Mouse (Mus musculus) embryonic facial prominence, embryonic 11.5 days (tissue): ENCODE results near the gene Rec114. TPM values are rescaled to one million over a fixed set of nuclear protein-coding genes. Genes with fewer than 3 reads are reported as not detected.

ENCODE experiments used
- ATAC-seq: fragments of 200-750 bp; cut with Nextera tagmentation; replicated peaks from 2 replicates; pipeline ENCODE4 v1.8.0; 2017; ENCODE audit warnings: low read depth; ENCODE audit not compliant: insufficient number of reproducible peaks, low FRiP score, low TSS enrichment
- DNase-seq: peaks from one replicate; pipeline ENCODE4 v3.0.0-alpha.2; 2015; ENCODE audit warnings: low spot score
- H3K27ac ChIP-seq: fragments of 300-500 bp; sonication (generic); replicated peaks from 2 replicates; pipeline ENCODE4 v1.5.1; 2014; ENCODE audit warnings: mild to moderate bottlenecking, low read depth, low read length, control low read depth
- H3K27me3 ChIP-seq: fragments of 300-500 bp; sonication (generic); 2 replicates; pipeline ENCODE4 v1.6.1; 2014; ENCODE audit warnings: mild to moderate bottlenecking, low read length, moderate library complexity, mixed read lengths; ENCODE audit not compliant: control insufficient read depth, insufficient read depth
- H3K36me3 ChIP-seq: fragments of 300-500 bp; sonication (generic); replicated peaks from 2 replicates; pipeline ENCODE4 v1.6.1; 2014; ENCODE audit warnings: low read depth, mild to moderate bottlenecking, low read length, moderate library complexity, mixed read lengths; ENCODE audit not compliant: control insufficient read depth, insufficient read depth
- H3K4me1 ChIP-seq: fragments of 300-500 bp; sonication (generic); 2 replicates; pipeline ENCODE4 v1.6.1; 2014; ENCODE audit warnings: low read length, mixed read lengths; ENCODE audit not compliant: control insufficient read depth, insufficient read depth
- H3K4me2 ChIP-seq: fragments of 300-500 bp; sonication (generic); 2 replicates; pipeline ENCODE4 v1.6.1; 2014; ENCODE audit warnings: low read depth, mild to moderate bottlenecking, control low read depth, low read length, moderate library complexity
- H3K4me3 ChIP-seq: fragments of 300-500 bp; sonication (generic); 2 replicates; pipeline ENCODE4 v1.5.1; 2014; ENCODE audit warnings: low read depth, low read length, control low read depth
- H3K9ac ChIP-seq: fragments of 300-500 bp; sonication (generic); replicated peaks from 2 replicates; pipeline ENCODE4 v1.6.1; 2014; ENCODE audit warnings: mild to moderate bottlenecking, control low read depth, low read length
- H3K9me3 ChIP-seq: fragments of 300-500 bp; sonication (generic); replicated peaks from 2 replicates; pipeline ENCODE4 v1.6.1; 2016; ENCODE audit warnings: mild to moderate bottlenecking, low read length, inconsistent platforms, mixed read lengths; ENCODE audit not compliant: control insufficient read depth
- WGBS: fragments of 180-500 bp; shearing (Covaris S2); extraction: QIAGEN DNeasy Blood & Tissue Kit; methylation state at CpG from one replicate; pipeline ENCODE4 v1.1.7; 2014; 5-methylcytosine and 5-hydroxymethylcytosine counted together
- polyA plus RNA-seq: library from polyadenylated mRNA; unstranded; fragments of >200 nt; fragmentation: Nextera tagmentation; extraction: Ambion mirVana; gene quantifications from 2 replicates; pipeline ENCODE4 v1.2.1, GENCODE M21; 2014

Rec114 gene
- polyA plus RNA-seq, 1 experiment from 2014 or later, result 1.9 TPM

DNA sequence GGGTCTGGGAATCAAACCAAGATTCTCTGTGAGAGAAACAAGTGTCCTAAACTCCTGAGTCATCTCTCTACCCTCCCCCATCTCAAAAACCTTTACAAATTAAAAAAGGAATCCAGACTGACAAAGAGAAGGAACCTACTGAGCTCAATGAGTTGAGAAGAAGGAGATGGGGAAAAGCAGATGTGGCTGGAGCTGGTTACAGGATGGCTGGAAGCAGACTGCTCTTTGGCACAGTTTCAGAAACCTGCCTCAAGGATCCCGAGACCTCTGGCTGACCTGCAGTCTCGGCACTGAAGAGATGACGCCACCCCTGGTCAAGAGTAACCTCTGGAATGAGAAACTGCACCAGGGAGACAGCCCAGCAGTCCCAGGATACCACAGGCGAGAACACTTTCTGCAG is 71.3 kb downstream of the Rec114 start:
- WGBS, result 55% methylated on average over 4 of the region's 4 CpGs
- Histone ChIP-seq H3K36me3 (no peaks in the 10 kb centered on the region), H3K4me1 (no peaks in the 10 kb centered on the region), H3K9me3 (no peaks in the 10 kb centered on the region), H3K9ac (no peak overlapping the region), H3K4me3 (no peak overlapping the region), H3K27me3 (no peaks in the 10 kb centered on the region), H3K27ac (no peak overlapping the region), H3K4me2 (no peak overlapping the region)
- ATAC-seq, result no peak
- no peak for DNase-seq

DNA sequence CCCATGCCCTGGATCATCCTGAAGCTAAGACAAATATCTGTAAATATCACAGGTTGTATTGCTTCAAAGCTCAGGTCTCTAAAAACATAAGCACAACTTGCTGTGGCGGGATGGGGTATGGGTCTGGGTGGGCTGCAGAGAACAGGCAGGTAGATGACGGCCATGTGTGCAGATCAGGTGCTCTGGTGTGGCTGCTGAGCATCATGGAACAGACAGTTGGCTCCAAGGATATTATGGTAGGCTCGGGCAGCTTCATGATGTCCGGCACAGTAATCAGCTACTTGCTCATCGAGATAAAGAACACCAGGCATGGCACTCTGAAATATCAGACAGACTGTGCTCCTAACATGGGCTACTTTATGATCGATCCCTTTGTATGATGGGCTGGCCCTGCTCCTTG is 73.9 kb downstream of the Rec114 start:
- DNase-seq (no peak), ATAC-seq (no peak)
- H3K27ac ChIP-seq, result no peak overlapping the region
- H3K4me3 ChIP-seq, result no peak overlapping the region
- H3K9ac ChIP-seq, result no peak overlapping the region
- H3K4me2 ChIP-seq, result no peak overlapping the region
- 86% methylated on average over 6 of the region's 6 CpGs for WGBS
- no peaks in the 10 kb centered on the region for H3K27me3 ChIP-seq
- H3K4me1 ChIP-seq, result no peaks in the 10 kb centered on the region
- no peaks in the 10 kb centered on the region; the same call in 1 of the 2 replicates for H3K36me3 ChIP-seq
- no peaks in the 10 kb centered on the region for H3K9me3 ChIP-seq

- H3K4me1 ChIP-seq, result no peaks in the 10 kb centered on the region
- H3K27ac ChIP-seq, result no peak overlapping the region
- ATAC-seq (no peak), DNase-seq (peak; percentile 2)
- H3K27me3 ChIP-seq, result no peaks in the 10 kb centered on the region
- WGBS, result 73% methylated on average over 3 of the region's 3 CpGs
- H3K4me2 ChIP-seq, result no peak overlapping the region
- no peaks in the 10 kb centered on the region; the same call in 1 of the 2 replicates for H3K36me3 ChIP-seq
- no peak overlapping the region for H3K9ac ChIP-seq
- no peaks in the 10 kb centered on the region for H3K9me3 ChIP-seq
- H3K4me3 ChIP-seq, result no peak overlapping the region
Observed at GRCm38 (mm10) chr9:58669071-58669470, 74.7 kb downstream of the Rec114 start.

DNA sequence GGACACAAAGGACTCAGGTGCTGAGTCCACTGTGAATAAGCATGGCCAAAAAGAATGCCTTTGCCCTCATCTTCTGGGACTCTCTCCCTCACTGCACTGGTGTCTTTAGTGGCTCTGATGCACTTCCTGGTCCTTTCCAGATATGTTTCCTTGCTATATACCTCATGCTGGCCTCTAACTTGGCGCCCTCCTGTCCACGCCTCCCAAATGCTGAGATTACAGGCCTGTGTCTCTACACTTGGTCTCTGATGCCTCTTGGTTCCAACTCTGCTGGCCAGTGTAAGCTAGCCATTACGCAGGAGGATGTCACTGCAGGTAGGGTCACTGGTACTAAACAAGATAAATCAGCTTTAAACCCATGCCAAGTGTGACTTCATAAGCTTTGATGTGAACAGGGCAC is 75.6 kb downstream of the Rec114 start:
- no peaks in the 10 kb centered on the region for H3K27me3 ChIP-seq
- DNase-seq (no peak), ATAC-seq (no peak)
- no peak overlapping the region for H3K4me2 ChIP-seq
- H3K27ac ChIP-seq, result no peak overlapping the region
- no peak overlapping the region for H3K4me3 ChIP-seq
- no peaks in the 10 kb centered on the region for H3K9me3 ChIP-seq
- WGBS, result 93% methylated on average over 3 of the region's 3 CpGs
- H3K4me1 ChIP-seq, result no peaks in the 10 kb centered on the region
- no peaks in the 10 kb centered on the region; the same call in 1 of the 2 replicates for H3K36me3 ChIP-seq
- no peak overlapping the region for H3K9ac ChIP-seq

DNA sequence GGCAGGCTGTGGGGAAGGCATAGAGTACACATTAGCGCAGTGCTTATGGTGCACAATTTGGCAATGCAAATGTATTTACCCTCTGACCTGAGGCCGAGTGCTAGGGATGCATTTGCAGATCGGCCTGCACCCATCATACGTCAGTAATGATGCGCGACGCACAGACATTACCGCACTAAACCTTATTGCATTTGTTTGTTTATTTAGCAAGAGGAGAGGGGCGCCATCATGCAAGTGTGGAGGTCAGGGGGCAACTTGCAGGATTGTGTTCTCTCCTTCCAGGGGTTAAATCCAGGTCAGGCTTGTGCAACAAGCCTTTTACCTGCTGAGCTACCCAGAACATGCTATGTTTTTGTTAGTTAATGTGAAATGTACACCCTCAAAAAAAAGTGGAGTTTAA is 76.5 kb downstream of the Rec114 start:
- Histone ChIP-seq H3K4me2 (no peak overlapping the region), H3K9me3 (no peaks in the 10 kb centered on the region), H3K4me1 (no peaks in the 10 kb centered on the region), H3K27ac (no peak overlapping the region), H3K27me3 (no peaks in the 10 kb centered on the region), H3K9ac (no peak overlapping the region), H3K36me3 (no peaks in the 10 kb centered on the region; the same call in 1 of the 2 replicates), H3K4me3 (no peak overlapping the region)
- WGBS, result 27% methylated on average over 9 of the region's 9 CpGs
- DNase-seq, result no peak
- no peak for ATAC-seq

DNA sequence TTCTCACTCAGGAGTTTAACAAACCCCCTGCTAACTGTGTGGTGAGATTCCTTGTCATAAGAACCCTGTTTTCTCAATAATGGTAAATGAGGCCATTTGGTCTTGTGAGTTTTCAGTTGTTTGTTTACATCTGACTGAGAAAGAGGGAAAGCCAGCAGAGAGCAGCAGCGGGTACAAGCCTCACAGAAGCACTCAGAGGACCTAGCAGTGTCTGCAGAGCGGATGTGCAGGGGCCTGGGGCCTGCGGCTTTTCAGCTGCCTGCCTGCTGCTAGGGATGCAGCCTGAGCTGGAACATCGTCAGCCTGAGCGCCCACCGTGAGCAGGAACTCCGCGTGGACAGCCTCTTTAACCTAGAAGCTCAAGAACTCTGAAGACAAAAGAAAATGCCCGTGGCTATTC is 77.6 kb downstream of the Rec114 start:
- DNase-seq, result no peak

GRCm38 (mm10) chr9:58665492-58665891 is 78.3 kb downstream of the Rec114 start:
- WGBS, result 91% methylated on average over 9 of the region's 9 CpGs
- no peak overlapping the region for H3K9ac ChIP-seq
- no peaks in the 10 kb centered on the region; the same call in 1 of the 2 replicates for H3K36me3 ChIP-seq
- no peak for ATAC-seq
- H3K4me1 ChIP-seq, result no peaks in the 10 kb centered on the region
- no peak overlapping the region for H3K4me3 ChIP-seq
- DNase-seq, result no peak
- H3K27ac ChIP-seq, result no peak overlapping the region
- H3K27me3 ChIP-seq, result no peaks in the 10 kb centered on the region
- H3K4me2 ChIP-seq, result no peak overlapping the region
- H3K9me3 ChIP-seq, result no peaks in the 10 kb centered on the region

More for the DNA sequence above, 77.6 kb downstream of the Rec114 start:
- WGBS, result 41% methylated on average over 9 of the region's 9 CpGs
- H3K27me3 ChIP-seq, result no peaks in the 10 kb centered on the region
- no peak overlapping the region for H3K4me2 ChIP-seq
- H3K27ac ChIP-seq, result no peak overlapping the region
- H3K36me3 ChIP-seq, result no peaks in the 10 kb centered on the region; the same call in 1 of the 2 replicates
- ATAC-seq, result no peak
- no peak overlapping the region for H3K4me3 ChIP-seq
- no peaks in the 10 kb centered on the region for H3K9me3 ChIP-seq
- no peaks in the 10 kb centered on the region for H3K4me1 ChIP-seq
- no peak overlapping the region; the same call in 1 of the 2 replicates for H3K9ac ChIP-seq

- WGBS, result 85% methylated on average over 3 of the region's 3 CpGs
- H3K9me3 ChIP-seq, result no peaks in the 10 kb centered on the region
- no peaks in the 10 kb centered on the region for H3K4me1 ChIP-seq
- no peak overlapping the region for H3K27ac ChIP-seq
- no peaks in the 10 kb centered on the region for H3K27me3 ChIP-seq
- no peak overlapping the region for H3K4me3 ChIP-seq
- DNase-seq, result no peak
- ATAC-seq, result no peak
- no peak overlapping the region for H3K4me2 ChIP-seq
- no peaks in the 10 kb centered on the region; the same call in 1 of the 2 replicates for H3K36me3 ChIP-seq
- no peak overlapping the region for H3K9ac ChIP-seq
Observed at GRCm38 (mm10) chr9:58662791-58663190, 81.0 kb downstream of the Rec114 start.
